Mouse (Mus musculus): ENCODE results near the gene Cdc42. TPM values are rescaled to one million over a fixed set of nuclear protein-coding genes. Genes with fewer than 3 reads are reported as not detected.

The Cdc42 gene
- polyA plus RNA-seq, 1 experiment from 2014 or later, result 571 TPM

Other genes with a start within 250 kb of the Cdc42 start
- gene Wnt4, start 80.2 kb downstream of the Cdc42 start, polyA plus RNA-seq (2016; fragmentation: Nextera tagmentation; extraction: Ambion mirVana), result 1.3 and 1.4 TPM in 2 replicates
- not detected in 2 replicates for gene Cela3a, start 52.1 kb upstream of the Cdc42 start, polyA plus RNA-seq (2016; fragmentation: Nextera tagmentation; extraction: Ambion mirVana)
- not detected in 2 replicates for gene Cela3b, start 72.8 kb upstream of the Cdc42 start, polyA plus RNA-seq (2016; fragmentation: Nextera tagmentation; extraction: Ambion mirVana)
- gene 1700013G24Rik, start 95.6 kb upstream of the Cdc42 start, polyA plus RNA-seq (2016; fragmentation: Nextera tagmentation; extraction: Ambion mirVana), result not detected in 2 replicates
- gene Hspg2, start 111.0 kb upstream of the Cdc42 start, polyA plus RNA-seq (2016; fragmentation: Nextera tagmentation; extraction: Ambion mirVana), result 20.8 and 23.3 TPM in 2 replicates
- not detected in 2 replicates for gene Ldlrad2, start 216.8 kb upstream of the Cdc42 start, polyA plus RNA-seq (2016; fragmentation: Nextera tagmentation; extraction: Ambion mirVana)
- 76.0 and 80.2 TPM in 2 replicates for gene Usp48, start 236.0 kb upstream of the Cdc42 start, polyA plus RNA-seq (2016; fragmentation: Nextera tagmentation; extraction: Ambion mirVana)

All from limb, embryonic 10.5 days (tissue).